Mouse (Mus musculus) fibroblast of lung, adult 2 months (primary cell): ENCODE results near the gene Il1r1.

Experiments used
- DNase-seq: peaks from one replicate; pipeline ENCODE4 v3.0.0-alpha.2; 2011; ENCODE audit warnings: low read depth

The Il1r1 gene

GRCm38 (mm10) chr1:40224539-40225284 is at the start of gene Il1r1:
TSS of gene Il1r1 (plus strand) at chr1:40225080.
- peak; percentile 94 for DNase-seq

- no peak for DNase-seq
Measured at GRCm38 (mm10) chr1:40175123-40175522, 49.8 kb upstream of the Il1r1 start.

- no peak for DNase-seq
Measured at GRCm38 (mm10) chr1:40175797-40176196, 49.1 kb upstream of the Il1r1 start.

GRCm38 (mm10) chr1:40179031-40179430 is 45.8 kb upstream of the Il1r1 start:
- DNase-seq: no peak

- DNase-seq: peak; percentile 45
Measured at GRCm38 (mm10) chr1:40179493-40179892, 45.4 kb upstream of the Il1r1 start.

GRCm38 (mm10) chr1:40180861-40181260 is 44.0 kb upstream of the Il1r1 start:
- peak; percentile 77 for DNase-seq

GRCm38 (mm10) chr1:40181716-40182115 is 43.2 kb upstream of the Il1r1 start:
- no peak for DNase-seq

- DNase-seq: no peak
Measured at GRCm38 (mm10) chr1:40183410-40183809, 41.5 kb upstream of the Il1r1 start.

GRCm38 (mm10) chr1:40187961-40188360 is 36.9 kb upstream of the Il1r1 start:
- DNase-seq: peak; percentile 77

- DNase-seq: no peak
Measured at GRCm38 (mm10) chr1:40190025-40190424, 34.9 kb upstream of the Il1r1 start.

GRCm38 (mm10) chr1:40190837-40191236 is 34.0 kb upstream of the Il1r1 start:
- DNase-seq: no peak

- no peak for DNase-seq
Measured at GRCm38 (mm10) chr1:40194279-40194678, 30.6 kb upstream of the Il1r1 start.

- no peak for DNase-seq
Measured at GRCm38 (mm10) chr1:40213337-40214159, 11.3 kb upstream of the Il1r1 start.

- DNase-seq: no peak
Measured at GRCm38 (mm10) chr1:40217521-40217920, 7.4 kb upstream of the Il1r1 start.

GRCm38 (mm10) chr1:40218603-40219002 is 6.3 kb upstream of the Il1r1 start:
- no peak for DNase-seq

- no peak for DNase-seq
Measured at GRCm38 (mm10) chr1:40220549-40220948, 4.3 kb upstream of the Il1r1 start.

GRCm38 (mm10) chr1:40221864-40222263 is 3.0 kb upstream of the Il1r1 start:
- DNase-seq: peak; percentile 38

GRCm38 (mm10) chr1:40222680-40223079 is 2.2 kb upstream of the Il1r1 start:
- no peak for DNase-seq

GRCm38 (mm10) chr1:40223591-40223990 is 1.3 kb upstream of the Il1r1 start:
- no peak for DNase-seq

GRCm38 (mm10) chr1:40225580-40225979 is 700 bp downstream of the Il1r1 start:
- DNase-seq: no peak

- no peak for DNase-seq
Measured at GRCm38 (mm10) chr1:40229033-40229432, 4.2 kb downstream of the Il1r1 start.

- DNase-seq: no peak
Measured at GRCm38 (mm10) chr1:40229771-40230280, 4.9 kb downstream of the Il1r1 start.

GRCm38 (mm10) chr1:40230336-40230735 is 5.5 kb downstream of the Il1r1 start:
- no peak for DNase-seq
